In the genomic region with DNA sequence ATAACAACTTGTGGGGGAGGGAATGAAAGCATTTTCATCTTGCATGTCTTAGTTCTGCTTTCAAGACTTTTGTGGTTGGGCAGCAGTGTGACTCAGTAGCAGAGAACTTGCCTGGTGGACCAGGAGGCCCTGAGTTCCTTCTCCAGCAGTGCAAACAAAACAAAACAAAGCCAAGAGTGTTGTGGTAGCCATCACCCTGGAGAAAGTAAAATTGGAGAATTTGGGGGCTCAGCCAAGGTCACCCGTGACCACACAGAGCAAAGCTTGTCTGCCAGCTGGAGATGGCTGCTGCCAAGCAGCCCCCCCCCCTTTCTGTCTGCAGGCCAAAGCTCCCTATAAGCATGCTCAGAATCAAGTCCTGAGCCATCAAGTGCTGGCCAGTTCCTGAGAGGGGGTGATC, we compare ENCODE assay signal across 15 mouse cellular contexts.
A peak's percentile ranks its signal among the peaks of the same experiment; 100 is the strongest.
DNase-seq lines count a peak whose midpoint lies in the region; ATAC-seq lines count a peak whose summit lies in the region.
"Had no signal": no experiment of that assay in that cellular context is flagged by ENCODE, and none has a peak within 500 bp of the region (broad histone marks: within the 10 kb centered on the region; RNA-seq: fewer than 3 reads in every experiment).

No protein-coding gene starts in this region.

- peak; percentile 71; the same call in 1 of the 2 replicates for ATAC-seq in hindbrain, embryonic 15.5 days (ENCODE audit: low FRiP score, low read depth)
- no peak for ATAC-seq in hindbrain, embryonic 12.5 days (ENCODE audit: low FRiP score)
- ATAC-seq in megakaryocyte, adult 5-6 weeks (ENCODE audit: poor library complexity, severe bottlenecking), result peak; percentile 77
- no peak for ATAC-seq in CD4-positive, CD25-positive, alpha-beta regulatory T cell, adult 4 months
- ATAC-seq: forebrain, postnatal 0 days had no signal

- no peaks in the 10 kb centered on the region for H3K36me3 ChIP-seq in hindbrain, embryonic 15.5 days
- H3K36me3 ChIP-seq in hindbrain, embryonic 12.5 days, result no peaks in the 10 kb centered on the region
- H3K36me3 ChIP-seq: liver, embryonic 13.5 days had no signal

- H3K4me3 ChIP-seq in hindbrain, embryonic 15.5 days, result no peak overlapping the region
- no peak overlapping the region for H3K4me3 ChIP-seq in hindbrain, embryonic 12.5 days
- H3K4me3 ChIP-seq: liver, embryonic 13.5 days had no signal

- no peak overlapping the region for H3K9ac ChIP-seq in hindbrain, embryonic 15.5 days
- no peak overlapping the region for H3K9ac ChIP-seq in hindbrain, embryonic 12.5 days
- H3K9ac ChIP-seq: forebrain, postnatal 0 days; liver, embryonic 13.5 days had no signal

- 60% methylated on average over 1 of the region's 1 CpGs for WGBS in hindbrain, embryonic 15.5 days
- WGBS in hindbrain, embryonic 12.5 days, result 86% methylated on average over 1 of the region's 1 CpGs

- no peak overlapping the region for H3K27ac ChIP-seq in hindbrain, embryonic 15.5 days (replicated peaks)
- H3K27ac ChIP-seq in hindbrain, embryonic 12.5 days, result no peak overlapping the region
- H3K27ac ChIP-seq: liver, embryonic 13.5 days; stomach, postnatal 0 days had no signal

- H3K27me3 ChIP-seq in hindbrain, embryonic 15.5 days, result no peaks in the 10 kb centered on the region
- peaks cover 23% of the 10 kb centered on the region for H3K27me3 ChIP-seq in hindbrain, embryonic 12.5 days
- H3K27me3 ChIP-seq: liver, embryonic 13.5 days had no signal

- no peak overlapping the region for H3K4me2 ChIP-seq in hindbrain, embryonic 15.5 days
- no peak overlapping the region for H3K4me2 ChIP-seq in hindbrain, embryonic 12.5 days (replicated peaks)
- H3K4me2 ChIP-seq: liver, embryonic 13.5 days had no signal

- peak; percentile 68 for DNase-seq in 3134 (ENCODE audit: extremely low read depth, insufficient read length, low spot score)
- peak; percentile 75 for DNase-seq in NIH3T3 (ENCODE audit: low read depth)
- no peak for DNase-seq in urinary bladder, adult 18-20 months (ENCODE audit: low spot score in 2 of 2)
- DNase-seq in urinary bladder, postnatal 25 days (ENCODE audit: low spot score), result no peak
- DNase-seq: cerebellum, postnatal 25 days; forebrain, postnatal 0 days; heart, adult 11 months; heart, postnatal 10 days; kidney, adult 2 months; liver, embryonic 13.5 days had no signal

- no peaks in the 10 kb centered on the region for H3K9me3 ChIP-seq in hindbrain, embryonic 15.5 days
- H3K9me3 ChIP-seq in hindbrain, embryonic 12.5 days (replicated peaks), result no peaks in the 10 kb centered on the region
- H3K9me3 ChIP-seq: liver, embryonic 13.5 days had no signal

- no peaks in the 10 kb centered on the region for H3K4me1 ChIP-seq in hindbrain, embryonic 15.5 days (replicated peaks)
- H3K4me1 ChIP-seq in hindbrain, embryonic 12.5 days, result no peaks in the 10 kb centered on the region
- H3K4me1 ChIP-seq: liver, embryonic 13.5 days had no signal

Comparison
In these comparisons a context has a peak if more than half of its experiments do, and no peak if none do; other contexts are left out.
1. ATAC-seq: peak in hindbrain, embryonic 15.5 days (single experiment) and megakaryocyte, adult 5-6 weeks (single experiment); none in hindbrain, embryonic 12.5 days (single experiment) and CD4-positive, CD25-positive, alpha-beta regulatory T cell, adult 4 months (single experiment).
2. DNase-seq: peak in 3134 (single experiment) and NIH3T3 (single experiment); none in urinary bladder, adult 18-20 months (0 of 2) and urinary bladder, postnatal 25 days (single experiment).